Comparison of ENCODE assay signal across 8 mouse cellular contexts in genomic region chr17:71225091-71225490, GRCm38 (mm10). TPM values are rescaled to one million over a fixed set of nuclear protein-coding genes. Genes with fewer than 3 reads are reported as not detected.
DNase-seq lines count a peak whose midpoint lies in the region; TF ChIP-seq lines count a peak whose summit lies in the region.

No protein-coding gene starts in this region.

- no peaks in the 10 kb centered on the region for H3K36me3 ChIP-seq in ES-E14 (ENCODE audit: control insufficient read depth, insufficient read depth, low read length, poor library complexity, severe bottlenecking)

- H3K27ac ChIP-seq in layer of hippocampus, adult 2 months: no peak overlapping the region
- H3K27ac ChIP-seq in ES-E14 (ENCODE audit: insufficient read depth, low read depth, low read length, poor library complexity, severe bottlenecking): no peak overlapping the region
- H3K27ac ChIP-seq in bone marrow, adult 2 months (ENCODE audit: control insufficient read depth, insufficient read depth, low read depth, low read length, poor library complexity): no peak overlapping the region

- in situ Hi-C loops in ES-E14 (cut with MboI; ENCODE audit: low sequenced_read_pairs in 2 of 2, unreplicated experiment in 2 of 2): no loop called here

- H3K9me3 ChIP-seq in ES-E14 (ENCODE audit: control insufficient read depth, insufficient read depth, low read depth, low read length): no peaks in the 10 kb centered on the region

- H3K9ac ChIP-seq in ES-E14 (ENCODE audit: insufficient read depth, low read depth, low read length, poor library complexity, severe bottlenecking): no peak overlapping the region

- intact Hi-C loops in gastrocnemius, postnatal 14 days (cut with DNase I; ENCODE audit: low total_unique reads): no loop called here

- no peak for DNase-seq in layer of hippocampus, adult 2 months (ENCODE audit: low spot score in 2 of 2)
- no peak for DNase-seq in layer of hippocampus, adult 11-12 months (ENCODE audit: low spot score)
- DNase-seq in ES-E14 (ENCODE audit: low read depth, low spot score): peak; percentile 36
- DNase-seq in induced T-regulatory cell, adult 2 months (ENCODE audit: low read depth): peak; percentile 59
- peak; percentile 35 for DNase-seq in retina, postnatal 1 day
- no peak for DNase-seq in right cerebral cortex, postnatal 36 days (ENCODE audit: low spot score in 2 of 2)
- no peak for DNase-seq in gastrocnemius, postnatal 14 days

- TF ChIP-seq POLR2A in bone marrow, adult 2 months (IDR thresholded peaks at IDR 0.05; ENCODE audit: borderline replicate concordance, control insufficient read depth, low read depth, low read length): no peak

- H3K4me3 ChIP-seq in layer of hippocampus, adult 2 months: no peak overlapping the region
- no peak overlapping the region for H3K4me3 ChIP-seq in ES-E14 (ENCODE audit: insufficient read depth in 1 of 2, low read depth in 1 of 2, low read length in 2 of 2, poor library complexity in 1 of 2, severe bottlenecking in 1 of 2)
- no peak overlapping the region for H3K4me3 ChIP-seq in bone marrow, adult 2 months (replicated peaks; ENCODE audit: control insufficient read depth, low read depth, low read length)

- H3K4me1 ChIP-seq in ES-E14 (ENCODE audit: control insufficient read depth in 2 of 2, insufficient read depth in 2 of 2, low read length in 2 of 2, poor library complexity in 1 of 2): no peaks in the 10 kb centered on the region
- peaks cover 2% of the 10 kb centered on the region for H3K4me1 ChIP-seq in bone marrow, adult 2 months (ENCODE audit: control insufficient read depth, insufficient read depth, low read length)

- WGBS in bone marrow, adult 2 months: 54% methylated on average over 5 of the region's 5 CpGs

- peak; percentile 77 for TF ChIP-seq CTCF in layer of hippocampus, adult 2 months (conservative IDR thresholded peaks at IDR 0.05)
- TF ChIP-seq CTCF in bone marrow, adult 2 months (IDR thresholded peaks at IDR 0.05; ENCODE audit: control insufficient read depth, insufficient read depth, low read length): peak; percentile 70; the same call in 1 of the 2 replicates

TF ChIP-seq in ES-E14, 5 proteins besides CTCF, POLR2A, EP300 and RAD21:
- TF ChIP-seq MAFK (IDR thresholded peaks at IDR 0.05; ENCODE audit: insufficient read depth, low read depth, low read length) (no peak), CHD2 (IDR thresholded peaks at IDR 0.05; ENCODE audit: low read depth, low read length) (no peak), ZC3H11A (IDR thresholded peaks at IDR 0.05; ENCODE audit: borderline replicate concordance, low read depth, low read length) (peak; percentile 22; the same call in 1 of the 2 replicates)
TF ChIP-seq in ES-E14: peak in this region for 1.

RNA-seq across cellular contexts. Expression of gene Lpin2, which starts 42.7 kb away (rescaled TPM):
- 100 to 1,000 TPM in 1 of 2 experiments, 10 to 100 TPM in 1; 95.8 to 109 TPM for total RNA-seq in layer of hippocampus, adult 2 months (2021)
- 11.3 and 12.6 TPM in 2 replicates for total RNA-seq in ES-E14 (2012; rRNA removed)
- 38.3 and 70.4 TPM in 2 replicates for polyA plus RNA-seq in bone marrow, adult 2 months (2011; ENCODE audit: insufficient read depth, insufficient read length, low replicate concordance, missing spikeins)
- 1 to 10 TPM; 6.1 to 6.3 TPM for total RNA-seq in gastrocnemius, postnatal 14 days (2021)

Comparison
In these comparisons a context has a peak if more than half of its experiments do, and no peak if none do; other contexts are left out.
1. DNase-seq: peak in ES-E14 (single experiment), induced T-regulatory cell, adult 2 months (single experiment) and retina, postnatal 1 day (single experiment); none in layer of hippocampus, adult 2 months (0 of 2), layer of hippocampus, adult 11-12 months (single experiment), right cerebral cortex, postnatal 36 days (0 of 2) and gastrocnemius, postnatal 14 days (single experiment).